In genomic region chr12:31545219-31545618, GRCm38 (mm10) we compare ENCODE assay signal across 26 mouse cellular contexts. TPM values are rescaled to one million over a fixed set of nuclear protein-coding genes. Genes with fewer than 3 reads are reported as not detected.
A peak's percentile ranks its signal among the peaks of the same experiment; 100 is the strongest.
DNase-seq lines count a peak whose midpoint lies in the region; ATAC-seq and TF ChIP-seq lines count a peak whose summit lies in the region.
"Had no signal": no experiment of that assay in that cellular context is flagged by ENCODE, and none has a peak within 500 bp of the region (broad histone marks: within the 10 kb centered on the region; RNA-seq: fewer than 3 reads in every experiment).

No protein-coding gene starts in this region.

- intact Hi-C loops in heart, adult 2 months (cut with DNase I), result no loop called here
- intact Hi-C loops in left cerebral cortex, postnatal 36 days (cut with DNase I), result no loop called here

- no peak for TF ChIP-seq CTCF in heart, adult 2 months (IDR thresholded peaks at IDR 0.05)
- TF ChIP-seq CTCF in thymus, adult 2 months (IDR thresholded peaks at IDR 0.05; ENCODE audit: borderline replicate concordance, control insufficient read depth, extremely low read depth, insufficient read depth, low read length, poor library complexity), result no peak

- no peaks in the 10 kb centered on the region for H3K9me3 ChIP-seq in embryonic facial prominence, embryonic 11.5 days (replicated peaks; ENCODE audit: control insufficient read depth, low read length)
- H3K9me3 ChIP-seq in embryonic facial prominence, embryonic 10.5 days, result no peaks in the 10 kb centered on the region
- no peaks in the 10 kb centered on the region for H3K9me3 ChIP-seq in limb, embryonic 11.5 days (ENCODE audit: control insufficient read depth, low read length)
- H3K9me3 ChIP-seq in limb, embryonic 14.5 days (ENCODE audit: control insufficient read depth, low read length), result no peaks in the 10 kb centered on the region
- H3K9me3 ChIP-seq: embryonic facial prominence, embryonic 13.5 days; embryonic facial prominence, embryonic 15.5 days; forebrain, embryonic 10.5 days; forebrain, embryonic 12.5 days had no signal

- H3K36me3 ChIP-seq in embryonic facial prominence, embryonic 11.5 days (replicated peaks; ENCODE audit: control insufficient read depth, insufficient read depth, low read depth, low read length), result no peaks in the 10 kb centered on the region
- H3K36me3 ChIP-seq in embryonic facial prominence, embryonic 10.5 days (replicated peaks), result no peaks in the 10 kb centered on the region
- H3K36me3 ChIP-seq in limb, embryonic 11.5 days (ENCODE audit: control insufficient read depth, insufficient read depth, low read length), result no peaks in the 10 kb centered on the region
- H3K36me3 ChIP-seq in limb, embryonic 14.5 days (ENCODE audit: control insufficient read depth, insufficient read depth, low read length), result no peaks in the 10 kb centered on the region
- no peaks in the 10 kb centered on the region for H3K36me3 ChIP-seq in heart, adult 2 months (ENCODE audit: control insufficient read depth, insufficient read depth, low read length)
- no peaks in the 10 kb centered on the region for H3K36me3 ChIP-seq in thymus, adult 2 months (ENCODE audit: control insufficient read depth, insufficient read depth, low read length)
- H3K36me3 ChIP-seq: embryonic facial prominence, embryonic 13.5 days; embryonic facial prominence, embryonic 15.5 days; forebrain, embryonic 10.5 days; forebrain, embryonic 12.5 days had no signal

- DNase-seq in embryonic facial prominence, embryonic 11.5 days (ENCODE audit: low spot score), result peak; percentile 77
- DNase-seq in embryonic facial prominence, embryonic 10.5 days (ENCODE audit: low spot score), result no peak
- DNase-seq in hindlimb bud, embryonic 11.5 days (ENCODE audit: extremely low spot score, low read depth, low spot score), result peak; percentile 73
- no peak for DNase-seq in limb, embryonic 11.5 days (ENCODE audit: low spot score)
- DNase-seq in limb, embryonic 14.5 days (ENCODE audit: low spot score), result peak; percentile 7
- DNase-seq in heart, adult 2 months, result no peak
- DNase-seq in left cerebral cortex, postnatal 36 days (ENCODE audit: low spot score in 2 of 2), result no peak
- DNase-seq in thymus, adult 2 months, result no peak
- DNase-seq: adrenal gland, adult 2 months; adrenal gland, postnatal 10 days; adrenal gland, postnatal 25 days; cerebellum, adult 11 months; cerebellum, adult 18-20 months; cerebellum, adult 9-10 months; cerebellum, postnatal 14 days; cerebellum, postnatal 36 days had no signal

- no peak overlapping the region for H3K27ac ChIP-seq in embryonic facial prominence, embryonic 11.5 days (replicated peaks; ENCODE audit: low read depth, low read length)
- H3K27ac ChIP-seq in embryonic facial prominence, embryonic 10.5 days (replicated peaks), result no peak overlapping the region
- no peak overlapping the region for H3K27ac ChIP-seq in limb, embryonic 11.5 days (replicated peaks; ENCODE audit: low read depth, low read length)
- no peak overlapping the region for H3K27ac ChIP-seq in limb, embryonic 14.5 days (replicated peaks; ENCODE audit: low read depth, low read length)
- H3K27ac ChIP-seq in heart, adult 2 months, result no peak overlapping the region
- H3K27ac ChIP-seq in thymus, adult 2 months (ENCODE audit: control insufficient read depth, insufficient read depth, low read length), result no peak overlapping the region
- H3K27ac ChIP-seq: embryonic facial prominence, embryonic 13.5 days; embryonic facial prominence, embryonic 15.5 days; forebrain, embryonic 10.5 days; forebrain, embryonic 12.5 days had no signal

- H3K9ac ChIP-seq in embryonic facial prominence, embryonic 11.5 days (replicated peaks; ENCODE audit: low read length), result no peak overlapping the region
- H3K9ac ChIP-seq in limb, embryonic 11.5 days (ENCODE audit: low read length), result no peak overlapping the region
- no peak overlapping the region for H3K9ac ChIP-seq in limb, embryonic 14.5 days (ENCODE audit: low read depth, low read length, severe bottlenecking)
- H3K9ac ChIP-seq in heart, adult 2 months (ENCODE audit: low read depth, low read length), result no peak overlapping the region
- H3K9ac ChIP-seq: embryonic facial prominence, embryonic 13.5 days; embryonic facial prominence, embryonic 15.5 days; forebrain, embryonic 12.5 days had no signal

- H3K4me3 ChIP-seq in embryonic facial prominence, embryonic 11.5 days (ENCODE audit: low read depth, low read length), result no peak overlapping the region
- H3K4me3 ChIP-seq in embryonic facial prominence, embryonic 10.5 days, result no peak overlapping the region
- H3K4me3 ChIP-seq in limb, embryonic 11.5 days (ENCODE audit: low read depth, low read length), result no peak overlapping the region
- no peak overlapping the region for H3K4me3 ChIP-seq in limb, embryonic 14.5 days (replicated peaks; ENCODE audit: low read length)
- H3K4me3 ChIP-seq in heart, adult 2 months, result no peak overlapping the region
- H3K4me3 ChIP-seq in thymus, adult 2 months (ENCODE audit: control insufficient read depth, insufficient read depth, low read length), result no peak overlapping the region
- H3K4me3 ChIP-seq: embryonic facial prominence, embryonic 13.5 days; embryonic facial prominence, embryonic 15.5 days; erythroblast, embryonic 14.5 days; forebrain, embryonic 10.5 days; forebrain, embryonic 12.5 days had no signal

- no peak overlapping the region for H3K4me2 ChIP-seq in embryonic facial prominence, embryonic 11.5 days (ENCODE audit: low read depth, low read length)
- H3K4me2 ChIP-seq in limb, embryonic 11.5 days (ENCODE audit: low read depth, severe bottlenecking), result no peak overlapping the region
- no peak overlapping the region for H3K4me2 ChIP-seq in limb, embryonic 14.5 days (replicated peaks; ENCODE audit: low read depth, low read length, severe bottlenecking)
- H3K4me2 ChIP-seq: embryonic facial prominence, embryonic 13.5 days; embryonic facial prominence, embryonic 15.5 days; forebrain, embryonic 12.5 days had no signal

- TF ChIP-seq POLR2A in limb, embryonic 14.5 days (IDR thresholded peaks at IDR 0.05; ENCODE audit: borderline replicate concordance, extremely low read depth, insufficient read depth, insufficient read length), result no peak
- no peak for TF ChIP-seq POLR2A in heart, adult 2 months (IDR thresholded peaks at IDR 0.05; ENCODE audit: insufficient read depth, low read depth, low read length)
- TF ChIP-seq POLR2A in thymus, adult 2 months (IDR thresholded peaks at IDR 0.05; ENCODE audit: control insufficient read depth, extremely low read depth, insufficient read depth, low read length, poor library complexity), result no peak

- no peak for TF ChIP-seq EP300 in heart, adult 2 months (IDR thresholded peaks at IDR 0.05; ENCODE audit: insufficient read depth, low read depth, low read length)

- no peaks in the 10 kb centered on the region for H3K27me3 ChIP-seq in embryonic facial prominence, embryonic 11.5 days (ENCODE audit: control insufficient read depth, insufficient read depth, low read length)
- H3K27me3 ChIP-seq in embryonic facial prominence, embryonic 10.5 days (replicated peaks; ENCODE audit: low read depth, poor library complexity, severe bottlenecking), result no peaks in the 10 kb centered on the region; the same call in 1 of the 2 replicates
- H3K27me3 ChIP-seq in limb, embryonic 11.5 days (ENCODE audit: control insufficient read depth, insufficient read depth, low read length), result no peaks in the 10 kb centered on the region
- 0 out of 2 replicates have a peak, but pooled peaks cover 4% of the 10 kb centered on the region for H3K27me3 ChIP-seq in limb, embryonic 14.5 days (ENCODE audit: control insufficient read depth, insufficient read depth, low read length)
- no peaks in the 10 kb centered on the region for H3K27me3 ChIP-seq in heart, adult 2 months (ENCODE audit: control insufficient read depth, insufficient read depth, low read length)
- no peaks in the 10 kb centered on the region for H3K27me3 ChIP-seq in thymus, adult 2 months (ENCODE audit: control insufficient read depth, insufficient read depth, low read length)
- H3K27me3 ChIP-seq: embryonic facial prominence, embryonic 15.5 days; forebrain, embryonic 12.5 days had no signal

- no peaks in the 10 kb centered on the region for H3K4me1 ChIP-seq in embryonic facial prominence, embryonic 11.5 days (ENCODE audit: control insufficient read depth, insufficient read depth, low read length)
- peaks cover 15% of the 10 kb centered on the region for H3K4me1 ChIP-seq in embryonic facial prominence, embryonic 10.5 days
- H3K4me1 ChIP-seq in limb, embryonic 11.5 days (ENCODE audit: control insufficient read depth, insufficient read depth, low read length), result peaks cover 10% of the 10 kb centered on the region
- H3K4me1 ChIP-seq in limb, embryonic 14.5 days (ENCODE audit: control insufficient read depth, insufficient read depth, low read length), result peaks cover 6% of the 10 kb centered on the region; the same call in 1 of the 2 replicates
- no peaks in the 10 kb centered on the region for H3K4me1 ChIP-seq in heart, adult 2 months (ENCODE audit: control insufficient read depth, insufficient read depth, low read length)
- H3K4me1 ChIP-seq in thymus, adult 2 months (replicated peaks; ENCODE audit: control insufficient read depth, insufficient read depth, low read length), result no peaks in the 10 kb centered on the region
- H3K4me1 ChIP-seq: forebrain, embryonic 10.5 days; forebrain, embryonic 12.5 days had no signal

- WGBS in embryonic facial prominence, embryonic 11.5 days, result 16% methylated on average over 2 of the region's 2 CpGs
- WGBS in embryonic facial prominence, embryonic 10.5 days, result 31% methylated on average over 2 of the region's 2 CpGs
- 10% methylated on average over 2 of the region's 2 CpGs for WGBS in limb, embryonic 11.5 days
- 13% methylated on average over 2 of the region's 2 CpGs for WGBS in limb, embryonic 14.5 days
- WGBS in heart, adult 2 months, result 66% methylated on average over 2 of the region's 2 CpGs
- WGBS in thymus, adult 2 months, result 60% methylated on average over 2 of the region's 2 CpGs

- no peaks in the 10 kb centered on the region for H3K79me2 ChIP-seq in heart, adult 2 months (replicated peaks; ENCODE audit: control insufficient read depth, insufficient read depth, low read length)

- no peak for ATAC-seq in embryonic facial prominence, embryonic 11.5 days (replicated peaks; ENCODE audit: insufficient number of reproducible peaks, low FRiP score, low TSS enrichment, low read depth)
- ATAC-seq in limb, embryonic 11.5 days (ENCODE audit: insufficient number of reproducible peaks, low FRiP score, low TSS enrichment, low read depth), result peak; percentile 73
- ATAC-seq in limb, embryonic 14.5 days (ENCODE audit: low FRiP score, low read depth), result no peak
- ATAC-seq: forebrain, embryonic 14.5 days; forebrain, embryonic 16.5 days had no signal

RNA-seq across cellular contexts. Expression of gene Slc26a4, which starts 14.6 kb away (rescaled TPM):
- not detected in 2 replicates for polyA plus RNA-seq in embryonic facial prominence, embryonic 11.5 days (2014; fragmentation: Nextera tagmentation; extraction: Ambion mirVana)
- polyA plus RNA-seq in embryonic facial prominence, embryonic 10.5 days (2016; fragmentation: Nextera tagmentation; extraction: Ambion mirVana), result 0.31 TPM in 1 of 2 replicates, not detected in the other
- 0.06 and 0.15 TPM in 2 replicates for polyA plus RNA-seq in limb, embryonic 11.5 days (2014; fragmentation: Nextera tagmentation; extraction: Ambion mirVana)
- polyA plus RNA-seq in limb, embryonic 14.5 days (2012; rRNA removed), result 0.05 and 0.06 TPM in 2 replicates
- polyA plus RNA-seq in limb, embryonic 14.5 days (2014; fragmentation: Nextera tagmentation; extraction: Ambion mirVana), result not detected in 2 replicates
- under 1 TPM; 0.18 to 0.52 TPM for total RNA-seq in heart, adult 2 months (2021)
- 0.12 TPM in 1 of 2 replicates, not detected in the other for polyA plus RNA-seq in heart, adult 2 months (2012; rRNA removed)
- total RNA-seq in left cerebral cortex, postnatal 36 days (2021), result 1 to 10 TPM; 2.0 to 2.4 TPM
- 0.19 and 1.0 TPM in 2 replicates for polyA plus RNA-seq in thymus, adult 2 months (2012; rRNA removed)
- total RNA-seq: common myeloid progenitor, adult 5-6 weeks; ES-E14 had no signal
- polyA plus RNA-seq: C2C12; embryonic facial prominence, embryonic 13.5 days; erythroblast, embryonic 14.5 days; forebrain, embryonic 10.5 days; forebrain, embryonic 12.5 days; forebrain, embryonic 16.5 days had no signal

RNA-seq across cellular contexts. Expression of gene Cbll1, which starts 45.8 kb away (rescaled TPM):
- polyA plus RNA-seq in embryonic facial prominence, embryonic 11.5 days (2014; fragmentation: Nextera tagmentation; extraction: Ambion mirVana), result 22.7 and 24.6 TPM in 2 replicates
- polyA plus RNA-seq in embryonic facial prominence, embryonic 10.5 days (2016; fragmentation: Nextera tagmentation; extraction: Ambion mirVana), result 21.3 TPM in 2 replicates
- polyA plus RNA-seq in limb, embryonic 11.5 days (2014; fragmentation: Nextera tagmentation; extraction: Ambion mirVana), result 23.3 and 26.0 TPM in 2 replicates
- 11.2 and 12.2 TPM in 2 replicates for polyA plus RNA-seq in limb, embryonic 14.5 days (2012; rRNA removed)
- 16.9 and 19.7 TPM in 2 replicates for polyA plus RNA-seq in limb, embryonic 14.5 days (2014; fragmentation: Nextera tagmentation; extraction: Ambion mirVana)
- total RNA-seq in heart, adult 2 months (2021), result 10 to 100 TPM; 11.1 TPM
- 4.6 and 7.0 TPM in 2 replicates for polyA plus RNA-seq in heart, adult 2 months (2012; rRNA removed)
- total RNA-seq in left cerebral cortex, postnatal 36 days (2021), result 10 to 100 TPM; 19.8 to 24.8 TPM
- 14.0 and 14.2 TPM in 2 replicates for polyA plus RNA-seq in thymus, adult 2 months (2012; rRNA removed)

Comparison
In these comparisons a context has a peak if more than half of its experiments do, and no peak if none do; other contexts are left out.
1. DNase-seq: peak in embryonic facial prominence, embryonic 11.5 days (single experiment), hindlimb bud, embryonic 11.5 days (single experiment) and limb, embryonic 14.5 days (single experiment); none in embryonic facial prominence, embryonic 10.5 days (single experiment), limb, embryonic 11.5 days (single experiment), heart, adult 2 months (0 of 2), left cerebral cortex, postnatal 36 days (0 of 2) and thymus, adult 2 months (single experiment).